Mouse (Mus musculus) lung, embryonic 16.5 days (tissue): Measurements from ENCODE around the gene Zfp266. TPM values are rescaled to one million over a fixed set of nuclear protein-coding genes. Genes with fewer than 3 reads are reported as not detected.
A peak's percentile ranks its signal among the peaks of the same experiment; 100 is the strongest.

Source experiments
- ATAC-seq: fragments of 200-750 bp; cut with Nextera tagmentation; 2 replicates; pipeline ENCODE4 v1.8.0; 2017; ENCODE audit warnings: low read depth, mild to moderate bottlenecking, moderate library complexity
- H3K27ac ChIP-seq: fragments of 300-500 bp; sonication (generic); 2 replicates; pipeline ENCODE4 v1.5.1; 2014; ENCODE audit warnings: mild to moderate bottlenecking, control low read depth, low read length
- H3K27me3 ChIP-seq: fragments of 300-500 bp; sonication (generic); 2 replicates; pipeline ENCODE4 v1.6.1; 2014; ENCODE audit warnings: low read depth, low read length, mixed read lengths; ENCODE audit not compliant: control insufficient read depth, insufficient read depth
- H3K36me3 ChIP-seq: fragments of 300-500 bp; sonication (generic); 2 replicates; pipeline ENCODE4 v1.6.1; 2014; ENCODE audit warnings: low read length; ENCODE audit not compliant: control insufficient read depth, insufficient read depth
- H3K4me1 ChIP-seq: fragments of 300-500 bp; sonication (generic); replicated peaks from 2 replicates; pipeline ENCODE4 v1.6.1; 2014; ENCODE audit warnings: low read length, mixed read lengths; ENCODE audit not compliant: control insufficient read depth, insufficient read depth
- H3K4me2 ChIP-seq: fragments of 300-500 bp; sonication (generic); 2 replicates; pipeline ENCODE4 v1.6.1; 2014; ENCODE audit warnings: low read depth, low read length, control low read depth
- H3K4me3 ChIP-seq: fragments of 300-500 bp; sonication (generic); 2 replicates; pipeline ENCODE4 v1.5.1; 2014; ENCODE audit warnings: mild to moderate bottlenecking, low read length, control low read depth
- H3K9ac ChIP-seq: fragments of 300-500 bp; sonication (generic); 2 replicates; pipeline ENCODE4 v1.6.1; 2014; ENCODE audit warnings: low read length, control low read depth
- H3K9me3 ChIP-seq: fragments of 300-500 bp; sonication (generic); 2 replicates; pipeline ENCODE4 v1.6.1; 2016; ENCODE audit warnings: low read length; ENCODE audit not compliant: control insufficient read depth
- WGBS: fragments of 180-500 bp; shearing (Covaris S2); extraction: QIAGEN DNeasy Blood & Tissue Kit; methylation state at CpG from one replicate; pipeline ENCODE4 v1.1.7; 2014; 5-methylcytosine and 5-hydroxymethylcytosine counted together
- polyA plus RNA-seq: library from polyadenylated mRNA; unstranded; fragments of >200 nt; fragmentation: Nextera tagmentation; extraction: Ambion mirVana; gene quantifications from 2 replicates; pipeline ENCODE4 v1.2.1, GENCODE M21; 2015

The Zfp266 gene
- polyA plus RNA-seq, 1 experiment from 2014 or later = 120 TPM

- peaks cover 16% of the 10 kb centered on the region for H3K4me1 ChIP-seq
- H3K4me3 ChIP-seq = no peak overlapping the region
- H3K4me2 ChIP-seq = no peak overlapping the region
- 79% methylated on average over 3 of the region's 3 CpGs for WGBS
- no peak for ATAC-seq
- no peak overlapping the region for H3K9ac ChIP-seq
- H3K27ac ChIP-seq = no peak overlapping the region
- peaks cover 19% of the 10 kb centered on the region for H3K36me3 ChIP-seq
- H3K27me3 ChIP-seq = no peaks in the 10 kb centered on the region
- no peaks in the 10 kb centered on the region for H3K9me3 ChIP-seq
Measured at GRCm38 (mm10) chr9:20509676-20510075, 11.5 kb downstream of the Zfp266 start.

DNA sequence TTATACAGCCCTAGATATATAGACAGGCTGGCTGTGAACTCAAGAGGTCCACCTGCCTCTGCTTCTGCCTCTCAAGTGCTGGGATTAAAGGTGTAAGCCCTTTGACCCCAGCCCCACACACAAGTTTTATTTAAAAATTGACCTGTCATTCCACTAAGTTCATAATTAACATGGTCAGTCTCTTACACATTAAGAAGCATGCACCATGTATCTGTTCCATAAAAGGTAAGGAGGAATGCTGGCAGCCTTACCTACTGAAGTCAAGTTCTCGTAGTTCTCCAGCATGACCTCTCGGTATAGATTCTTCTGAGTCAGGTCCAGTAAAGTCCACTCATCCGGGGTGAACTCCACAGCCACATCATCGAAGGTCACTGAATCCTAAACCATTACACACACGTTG is 16.4 kb downstream of the Zfp266 start:
- no peak overlapping the region for H3K4me3 ChIP-seq
- no peak overlapping the region for H3K4me2 ChIP-seq
- ATAC-seq = no peak
- no peak overlapping the region for H3K9ac ChIP-seq
- H3K27me3 ChIP-seq = no peaks in the 10 kb centered on the region
- no peaks in the 10 kb centered on the region for H3K9me3 ChIP-seq
- WGBS = 83% methylated on average over 5 of the region's 5 CpGs
- H3K36me3 ChIP-seq = peaks cover 39% of the 10 kb centered on the region
- H3K27ac ChIP-seq = no peak overlapping the region
- H3K4me1 ChIP-seq = no peaks in the 10 kb centered on the region

- H3K27me3 ChIP-seq = no peaks in the 10 kb centered on the region
- no peaks in the 10 kb centered on the region for H3K9me3 ChIP-seq
- peak overlapping the region; percentile 97 for H3K9ac ChIP-seq
- H3K36me3 ChIP-seq = peaks cover 22% of the 10 kb centered on the region
- H3K4me2 ChIP-seq = peak overlapping the region; percentile 73
- WGBS = 3% methylated on average over 9 of the region's 9 CpGs
- ATAC-seq = peak; percentile 12; the same call in 1 of the 2 replicates
- peaks cover 14% of the 10 kb centered on the region; the same call in 1 of the 2 replicates for H3K4me1 ChIP-seq
- H3K4me3 ChIP-seq = peak overlapping the region; percentile 93
- H3K27ac ChIP-seq = peak overlapping the region; percentile 99
Measured at GRCm38 (mm10) chr9:20493281-20493680, 27.9 kb downstream of the Zfp266 start.

- WGBS = under 1% methylated on average over 40 of the region's 40 CpGs
- Histone ChIP-seq H3K9ac (peak within 1 kb of the TSS; percentile 97), H3K36me3 (peaks cover 16% of the 10 kb centered on the region), H3K27ac (peak within 1 kb of the TSS; percentile 99), H3K27me3 (no peaks in the 10 kb centered on the region), H3K4me1 (peaks cover 14% of the 10 kb centered on the region; the same call in 1 of the 2 replicates), H3K9me3 (no peaks in the 10 kb centered on the region), H3K4me2 (peak within 1 kb of the TSS; percentile 73), H3K4me3 (peak within 1 kb of the TSS; percentile 93)
- ATAC-seq = peak; percentile 97
Measured at GRCm38 (mm10) chr9:20492527-20493233, 28.5 kb downstream of the Zfp266 start, which contains the start of gene Zfp426. Gene Zfp426 (minus strand): TSS chr9:20492746.

GRCm38 (mm10) chr9:20491858-20492526 is 29.2 kb downstream of the Zfp266 start:
- Histone ChIP-seq H3K4me2 (peak overlapping the region; percentile 73), H3K27ac (peak overlapping the region; percentile 99), H3K4me3 (peak overlapping the region; percentile 93), H3K9ac (peak overlapping the region; percentile 97), H3K27me3 (no peaks in the 10 kb centered on the region), H3K36me3 (peaks cover 13% of the 10 kb centered on the region), H3K4me1 (peaks cover 14% of the 10 kb centered on the region; the same call in 1 of the 2 replicates), H3K9me3 (no peaks in the 10 kb centered on the region)
- no peak for ATAC-seq
- WGBS = 6% methylated on average over 20 of the region's 20 CpGs

- 90% methylated on average over 5 of the region's 5 CpGs for WGBS
- Histone ChIP-seq H3K4me3 (no peak overlapping the region), H3K9me3 (no peaks in the 10 kb centered on the region), H3K9ac (no peak overlapping the region), H3K36me3 (peaks cover 11% of the 10 kb centered on the region), H3K27me3 (no peaks in the 10 kb centered on the region), H3K4me2 (no peak overlapping the region), H3K4me1 (peaks cover 14% of the 10 kb centered on the region; the same call in 1 of the 2 replicates), H3K27ac (no peak overlapping the region)
- no peak for ATAC-seq
Measured at GRCm38 (mm10) chr9:20489536-20489935, 31.7 kb downstream of the Zfp266 start.

GRCm38 (mm10) chr9:20479396-20479795 is 41.8 kb downstream of the Zfp266 start:
- WGBS = 90% methylated on average over 5 of the region's 5 CpGs
- no peak overlapping the region for H3K4me2 ChIP-seq
- no peak for ATAC-seq
- H3K36me3 ChIP-seq = peaks cover 14% of the 10 kb centered on the region
- no peaks in the 10 kb centered on the region; the same call in 1 of the 2 replicates for H3K4me1 ChIP-seq
- no peak overlapping the region for H3K9ac ChIP-seq
- no peaks in the 10 kb centered on the region for H3K27me3 ChIP-seq
- H3K27ac ChIP-seq = no peak overlapping the region
- H3K9me3 ChIP-seq = no peaks in the 10 kb centered on the region
- H3K4me3 ChIP-seq = no peak overlapping the region

DNA sequence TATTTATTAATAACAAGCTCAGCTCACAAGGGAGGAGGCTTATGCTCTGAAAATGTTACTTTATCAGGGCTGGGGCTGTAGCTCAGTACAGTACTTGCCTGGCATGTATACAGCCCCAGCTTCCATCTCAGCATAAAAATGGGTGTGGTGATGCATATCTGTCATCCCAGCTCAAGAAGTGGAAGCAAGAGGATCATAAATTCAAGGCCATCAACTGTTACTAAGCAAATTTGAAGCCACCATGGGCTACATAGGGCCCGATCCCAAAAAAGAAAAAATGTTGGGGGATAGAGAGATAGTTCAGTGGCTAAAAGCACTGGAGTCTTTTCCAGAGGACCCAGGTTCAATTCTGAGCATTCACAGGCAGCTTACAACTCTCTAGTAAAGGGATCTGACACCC is 44.6 kb downstream of the Zfp266 start:
- Histone ChIP-seq H3K27me3 (no peaks in the 10 kb centered on the region), H3K9ac (no peak overlapping the region), H3K4me1 (no peaks in the 10 kb centered on the region; the same call in 1 of the 2 replicates), H3K4me2 (no peak overlapping the region), H3K9me3 (peaks cover 3% of the 10 kb centered on the region; the same call in 1 of the 2 replicates), H3K4me3 (no peak overlapping the region), H3K36me3 (peaks cover 37% of the 10 kb centered on the region), H3K27ac (peak overlapping the region; percentile 31; the same call in 1 of the 2 replicates)
- no peak for ATAC-seq
- whole genome bisulfite sequencing = 88% methylated on average over 1 of the region's 1 CpGs

DNA sequence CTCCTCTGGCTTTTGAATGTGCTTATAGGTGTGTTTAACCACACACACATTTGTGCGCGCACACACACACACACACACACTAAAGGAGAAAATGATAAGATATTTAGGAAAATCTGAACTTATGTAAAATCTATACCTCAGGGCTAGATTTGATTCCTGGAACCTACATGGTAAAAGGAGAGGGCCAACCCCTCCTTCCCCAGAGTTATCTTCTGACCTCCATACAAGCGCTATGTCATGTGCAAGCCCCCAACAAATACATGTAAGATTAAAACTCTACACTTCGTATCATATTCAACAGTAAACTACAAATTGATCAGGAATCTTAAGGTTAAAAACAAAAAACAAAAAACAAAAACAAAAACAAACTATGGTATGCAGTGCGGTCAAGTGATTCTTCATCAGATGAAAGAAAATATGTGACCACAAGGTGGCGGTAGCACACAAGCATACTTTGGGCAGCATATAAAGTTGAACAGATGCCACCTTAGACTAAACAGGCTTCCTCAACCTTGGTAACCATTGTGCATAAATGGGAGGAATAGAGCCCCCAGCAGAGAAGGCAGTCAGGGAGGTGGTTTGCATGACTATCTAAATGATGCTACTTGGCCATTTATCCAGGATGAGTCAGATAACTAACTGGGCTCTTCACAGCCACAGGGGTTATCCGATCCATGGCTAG is 54.3 kb downstream of the Zfp266 start:
- WGBS = 51% methylated on average over 7 of the region's 7 CpGs
- ATAC-seq = 0 out of 2 replicates have a peak, but pooled peaks have one; percentile 45

More for the DNA sequence above, 54.3 kb downstream of the Zfp266 start:
- Histone ChIP-seq H3K27me3 (no peaks in the 10 kb centered on the region), H3K9ac (no peak overlapping the region), H3K9me3 (peaks cover 19% of the 10 kb centered on the region), H3K36me3 (peaks cover 33% of the 10 kb centered on the region), H3K27ac (no peak overlapping the region), H3K4me3 (no peak overlapping the region), H3K4me1 (no peaks in the 10 kb centered on the region), H3K4me2 (no peak overlapping the region)
